Mouse (Mus musculus) hindbrain, embryonic 10.5 days (tissue): ENCODE measurements at regions not wholly inside any gene's neighbourhood (a gene's known extent, or its start where the extent isn't known, plus 50 kb on each side); places are given as distances from the start of the nearest gene placed in this dataset.

ENCODE experiments used
- DNase-seq: peaks from one replicate; pipeline ENCODE4 v3.0.0-alpha.2; 2017; ENCODE audit warnings: low spot score
- H3K27ac ChIP-seq: fragments of 300-500 bp; sonication (generic); 2 replicates; pipeline ENCODE4 v1.5.1; 2016; ENCODE audit warnings: mild to moderate bottlenecking, moderate library complexity
- H3K27me3 ChIP-seq: fragments of 300-500 bp; sonication (generic); 2 replicates; pipeline ENCODE4 v1.6.1; 2016; ENCODE audit warnings: mild to moderate bottlenecking; ENCODE audit not compliant: poor library complexity, insufficient read depth, severe bottlenecking
- H3K36me3 ChIP-seq: fragments of 300-500 bp; sonication (generic); 2 replicates; pipeline ENCODE4 v1.6.1; 2016; ENCODE audit warnings: mild to moderate bottlenecking, moderate library complexity
- H3K4me1 ChIP-seq: fragments of 300-500 bp; sonication (generic); replicated peaks from 2 replicates; pipeline ENCODE4 v1.6.1; 2016; ENCODE audit warnings: mild to moderate bottlenecking
- H3K4me3 ChIP-seq: fragments of 300-500 bp; sonication (generic); 2 replicates; pipeline ENCODE4 v1.5.1; 2016; ENCODE audit warnings: mild to moderate bottlenecking, moderate library complexity
- H3K9me3 ChIP-seq: fragments of 300-500 bp; sonication (generic); 2 replicates; pipeline ENCODE4 v1.6.1; 2016; ENCODE audit warnings: mild to moderate bottlenecking, moderate library complexity
- WGBS: fragments of 180-500 bp; shearing (Covaris S2); methylation state at CpG from one replicate; pipeline ENCODE4 v1.1.7; 2016; 5-methylcytosine and 5-hydroxymethylcytosine counted together

- H3K4me3 ChIP-seq = no peak overlapping the region
- H3K9me3 ChIP-seq = no peaks in the 10 kb centered on the region
- peaks cover 11% of the 10 kb centered on the region for H3K4me1 ChIP-seq
- H3K27ac ChIP-seq = no peak overlapping the region
- no peaks in the 10 kb centered on the region for H3K27me3 ChIP-seq
- 67% methylated on average over 7 of the region's 7 CpGs for WGBS
- DNase-seq = no peak
- H3K36me3 ChIP-seq = no peaks in the 10 kb centered on the region
Observed at GRCm38 (mm10) chr1:33025379-33025778, 478.3 kb upstream of the Gm5415 start.

GRCm38 (mm10) chr1:33022852-33023251 lies 475.8 kb upstream of the Gm5415 start:
- DNase-seq = no peak
- 84% methylated on average over 4 of the region's 4 CpGs for WGBS
- H3K27me3 ChIP-seq = no peaks in the 10 kb centered on the region
- no peaks in the 10 kb centered on the region for H3K9me3 ChIP-seq
- H3K4me1 ChIP-seq = peaks cover 11% of the 10 kb centered on the region
- no peaks in the 10 kb centered on the region for H3K36me3 ChIP-seq
- H3K27ac ChIP-seq = no peak overlapping the region
- no peak overlapping the region for H3K4me3 ChIP-seq

- Histone ChIP-seq H3K4me3 (no peak overlapping the region), H3K9me3 (no peaks in the 10 kb centered on the region), H3K27me3 (no peaks in the 10 kb centered on the region), H3K27ac (no peak overlapping the region), H3K4me1 (no peaks in the 10 kb centered on the region), H3K36me3 (no peaks in the 10 kb centered on the region)
- 94% methylated on average over 3 of the region's 3 CpGs for WGBS
- no peak for DNase-seq
Observed at GRCm38 (mm10) chr1:33003992-33004391, 456.9 kb upstream of the Gm5415 start.

- H3K4me3 ChIP-seq = no peak overlapping the region
- no peaks in the 10 kb centered on the region for H3K36me3 ChIP-seq
- WGBS = 73% methylated on average over 3 of the region's 3 CpGs
- no peaks in the 10 kb centered on the region for H3K9me3 ChIP-seq
- DNase-seq = no peak
- no peaks in the 10 kb centered on the region for H3K27me3 ChIP-seq
- no peak overlapping the region for H3K27ac ChIP-seq
- H3K4me1 ChIP-seq = no peaks in the 10 kb centered on the region
Observed at GRCm38 (mm10) chr1:32964957-32965356, 417.9 kb upstream of the Gm5415 start.

GRCm38 (mm10) chr1:32959316-32959715 lies 412.2 kb upstream of the Gm5415 start:
- no peaks in the 10 kb centered on the region for H3K36me3 ChIP-seq
- WGBS = 91% methylated on average over 6 of the region's 6 CpGs
- no peak overlapping the region for H3K4me3 ChIP-seq
- H3K27ac ChIP-seq = no peak overlapping the region
- no peaks in the 10 kb centered on the region for H3K9me3 ChIP-seq
- DNase-seq = no peak
- no peaks in the 10 kb centered on the region for H3K27me3 ChIP-seq
- no peaks in the 10 kb centered on the region for H3K4me1 ChIP-seq

GRCm38 (mm10) chr1:32946254-32946653 lies 399.2 kb upstream of the Gm5415 start:
- WGBS = 80% methylated on average over 4 of the region's 4 CpGs
- DNase-seq = no peak
- H3K36me3 ChIP-seq = no peaks in the 10 kb centered on the region

GRCm38 (mm10) chr1:32930381-32930780 lies 383.3 kb upstream of the Gm5415 start:
- 86% methylated on average over 3 of the region's 3 CpGs for WGBS
- no peaks in the 10 kb centered on the region for H3K9me3 ChIP-seq
- H3K4me1 ChIP-seq = no peaks in the 10 kb centered on the region
- no peaks in the 10 kb centered on the region for H3K27me3 ChIP-seq
- no peak overlapping the region for H3K4me3 ChIP-seq
- H3K27ac ChIP-seq = no peak overlapping the region
- no peak for DNase-seq
- H3K36me3 ChIP-seq = no peaks in the 10 kb centered on the region

More at GRCm38 (mm10) chr1:32946254-32946653, 399.2 kb upstream of the Gm5415 start:
- Histone ChIP-seq H3K4me1 (0 out of 2 replicates have a peak, but pooled peaks cover 4% of the 10 kb centered on the region), H3K27me3 (no peaks in the 10 kb centered on the region), H3K4me3 (no peak overlapping the region), H3K27ac (no peak overlapping the region), H3K9me3 (no peaks in the 10 kb centered on the region)

GRCm38 (mm10) chr1:32902437-32902836 lies 355.3 kb upstream of the Gm5415 start:
- Histone ChIP-seq H3K27me3 (no peaks in the 10 kb centered on the region), H3K4me1 (no peaks in the 10 kb centered on the region), H3K27ac (no peak overlapping the region), H3K9me3 (no peaks in the 10 kb centered on the region), H3K4me3 (no peak overlapping the region), H3K36me3 (no peaks in the 10 kb centered on the region)
- DNase-seq = no peak

GRCm38 (mm10) chr1:32887728-32888127 lies 340.6 kb upstream of the Gm5415 start:
- DNase-seq = no peak
- no peak overlapping the region for H3K4me3 ChIP-seq
- H3K4me1 ChIP-seq = no peaks in the 10 kb centered on the region
- H3K27ac ChIP-seq = no peak overlapping the region
- H3K36me3 ChIP-seq = no peaks in the 10 kb centered on the region
- no peaks in the 10 kb centered on the region for H3K27me3 ChIP-seq
- H3K9me3 ChIP-seq = no peaks in the 10 kb centered on the region

- H3K4me1 ChIP-seq = no peaks in the 10 kb centered on the region
- no peak for DNase-seq
- WGBS = 86% methylated on average over 8 of the region's 8 CpGs
- no peaks in the 10 kb centered on the region for H3K27me3 ChIP-seq
- no peaks in the 10 kb centered on the region for H3K36me3 ChIP-seq
- no peaks in the 10 kb centered on the region for H3K9me3 ChIP-seq
- no peak overlapping the region for H3K4me3 ChIP-seq
- H3K27ac ChIP-seq = no peak overlapping the region
Observed at GRCm38 (mm10) chr1:32872920-32873319, 325.8 kb upstream of the Gm5415 start.

- no peaks in the 10 kb centered on the region for H3K27me3 ChIP-seq
- no peaks in the 10 kb centered on the region for H3K4me1 ChIP-seq
- H3K27ac ChIP-seq = no peak overlapping the region
- no peak overlapping the region for H3K4me3 ChIP-seq
- WGBS = 96% methylated on average over 1 of the region's 1 CpGs
- no peaks in the 10 kb centered on the region for H3K36me3 ChIP-seq
- no peaks in the 10 kb centered on the region for H3K9me3 ChIP-seq
- no peak for DNase-seq
Observed at GRCm38 (mm10) chr1:32866111-32866510, 319.0 kb upstream of the Gm5415 start.

GRCm38 (mm10) chr1:32858040-32858439 lies 310.9 kb upstream of the Gm5415 start:
- no peak overlapping the region for H3K27ac ChIP-seq
- no peak overlapping the region for H3K4me3 ChIP-seq
- H3K27me3 ChIP-seq = no peaks in the 10 kb centered on the region
- no peaks in the 10 kb centered on the region for H3K9me3 ChIP-seq
- WGBS = 92% methylated on average over 1 of the region's 1 CpGs
- H3K4me1 ChIP-seq = no peaks in the 10 kb centered on the region
- DNase-seq = no peak
- H3K36me3 ChIP-seq = no peaks in the 10 kb centered on the region
